Mouse (Mus musculus): ENCODE measurements at regions not wholly inside any gene's neighbourhood (a gene's known extent, or its start where the extent isn't known, plus 50 kb on each side); places are given as distances from the start of the nearest gene placed in this dataset.

GRCm38 (mm10) chr13:97530570-97530969, 229.9 kb downstream of the Gm10260 start:
- H3K4me1 ChIP-seq (ENCODE audit: control insufficient read depth, insufficient read depth, low read length): peaks cover 4% of the 10 kb centered on the region; the same call in 1 of the 2 replicates
- H3K4me3 ChIP-seq (ENCODE audit: insufficient read depth, low read depth, low read length): no peak overlapping the region
- TF ChIP-seq CTCF (IDR thresholded peaks at IDR 0.05; ENCODE audit: low read depth, low read length): no peak
- TF ChIP-seq POLR2A (IDR thresholded peaks at IDR 0.05; ENCODE audit: extremely low read depth, insufficient read depth, low read length): no peak
- DNase-seq (ENCODE audit: extremely low read depth, low read depth, low spot score): peak; percentile 66
- no peak overlapping the region for H3K9ac ChIP-seq (ENCODE audit: low read depth, low read length)
- H3K27me3 ChIP-seq (ENCODE audit: control insufficient read depth, insufficient read depth, low read length): no peaks in the 10 kb centered on the region
- WGBS: 27% methylated on average over 2 of the region's 2 CpGs
- no peaks in the 10 kb centered on the region for H3K79me2 ChIP-seq (ENCODE audit: control insufficient read depth, insufficient read depth, low read length)
- H3K36me3 ChIP-seq (ENCODE audit: control insufficient read depth, insufficient read depth, low read length): no peaks in the 10 kb centered on the region
- no peak overlapping the region for H3K27ac ChIP-seq (replicated peaks; ENCODE audit: insufficient read depth, low read depth, low read length)

DNA sequence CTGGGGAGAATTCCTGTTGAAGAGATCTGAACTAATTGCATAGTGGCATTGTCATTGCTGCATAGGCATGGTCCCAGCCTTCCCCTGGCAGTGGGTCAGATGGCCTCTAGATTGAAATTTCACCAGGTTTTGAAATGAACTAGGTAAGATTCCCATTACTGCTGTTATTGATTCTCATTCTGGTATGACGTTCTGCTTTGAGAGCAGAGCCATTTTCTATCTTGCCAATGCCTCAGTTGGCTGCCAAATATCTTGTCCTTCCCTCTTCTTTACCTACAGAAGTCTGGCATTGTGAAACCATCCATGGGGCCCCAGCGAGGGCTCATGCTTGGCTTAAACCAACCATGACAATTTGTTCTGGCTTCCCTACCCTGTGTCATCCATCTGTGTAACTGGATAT, 232.5 kb downstream of the Gm10260 start:
- no peak overlapping the region for H3K9ac ChIP-seq (ENCODE audit: low read depth, low read length)
- no peaks in the 10 kb centered on the region for H3K27me3 ChIP-seq (ENCODE audit: control insufficient read depth, insufficient read depth, low read length)
- H3K36me3 ChIP-seq (ENCODE audit: control insufficient read depth, insufficient read depth, low read length): no peaks in the 10 kb centered on the region
- WGBS: 31% methylated on average over 2 of the region's 2 CpGs
- no peak overlapping the region for H3K27ac ChIP-seq (replicated peaks; ENCODE audit: insufficient read depth, low read depth, low read length)
- H3K79me2 ChIP-seq (ENCODE audit: control insufficient read depth, insufficient read depth, low read length): no peaks in the 10 kb centered on the region
- H3K4me3 ChIP-seq (ENCODE audit: insufficient read depth, low read depth, low read length): no peak overlapping the region
- DNase-seq (ENCODE audit: extremely low read depth, low read depth, low spot score): peak; percentile 86
- peaks cover 4% of the 10 kb centered on the region; the same call in 1 of the 2 replicates for H3K4me1 ChIP-seq (ENCODE audit: control insufficient read depth, insufficient read depth, low read length)
- TF ChIP-seq CTCF (IDR thresholded peaks at IDR 0.05; ENCODE audit: low read depth, low read length) (no peak), POLR2A (IDR thresholded peaks at IDR 0.05; ENCODE audit: extremely low read depth, insufficient read depth, low read length) (no peak)

- WGBS: 45% methylated on average over 7 of the region's 7 CpGs
- Histone ChIP-seq H3K4me1 (ENCODE audit: control insufficient read depth, insufficient read depth, low read length) (no peaks in the 10 kb centered on the region), H3K9ac (ENCODE audit: low read depth, low read length) (no peak overlapping the region), H3K79me2 (ENCODE audit: control insufficient read depth, insufficient read depth, low read length) (no peaks in the 10 kb centered on the region), H3K4me3 (ENCODE audit: insufficient read depth, low read depth, low read length) (no peak overlapping the region), H3K27ac (replicated peaks; ENCODE audit: insufficient read depth, low read depth, low read length) (no peak overlapping the region), H3K36me3 (ENCODE audit: control insufficient read depth, insufficient read depth, low read length) (no peaks in the 10 kb centered on the region), H3K27me3 (ENCODE audit: control insufficient read depth, insufficient read depth, low read length) (no peaks in the 10 kb centered on the region)
- TF ChIP-seq CTCF (IDR thresholded peaks at IDR 0.05; ENCODE audit: low read depth, low read length) (no peak), POLR2A (IDR thresholded peaks at IDR 0.05; ENCODE audit: extremely low read depth, insufficient read depth, low read length) (no peak)
- DNase-seq (ENCODE audit: extremely low read depth, low read depth, low spot score): no peak
These were observed 235.5 kb downstream of the Gm10260 start for GRCm38 (mm10) chr13:97524847-97525434.

GRCm38 (mm10) chr13:97523523-97524412, 236.7 kb downstream of the Gm10260 start:
- H3K9ac ChIP-seq (ENCODE audit: low read depth, low read length): no peak overlapping the region
- no peak for DNase-seq (ENCODE audit: extremely low read depth, low read depth, low spot score)
- no peaks in the 10 kb centered on the region for H3K79me2 ChIP-seq (ENCODE audit: control insufficient read depth, insufficient read depth, low read length)
- no peak overlapping the region for H3K4me3 ChIP-seq (ENCODE audit: insufficient read depth, low read depth, low read length)
- H3K4me1 ChIP-seq (ENCODE audit: control insufficient read depth, insufficient read depth, low read length): no peaks in the 10 kb centered on the region
- no peaks in the 10 kb centered on the region for H3K27me3 ChIP-seq (ENCODE audit: control insufficient read depth, insufficient read depth, low read length)
- TF ChIP-seq CTCF (IDR thresholded peaks at IDR 0.05; ENCODE audit: low read depth, low read length) (no peak), POLR2A (IDR thresholded peaks at IDR 0.05; ENCODE audit: extremely low read depth, insufficient read depth, low read length) (no peak)
- no peaks in the 10 kb centered on the region for H3K36me3 ChIP-seq (ENCODE audit: control insufficient read depth, insufficient read depth, low read length)
- 76% methylated on average over 19 of the region's 19 CpGs for WGBS
- no peak overlapping the region for H3K27ac ChIP-seq (replicated peaks; ENCODE audit: insufficient read depth, low read depth, low read length)

- no peak overlapping the region for H3K27ac ChIP-seq (replicated peaks; ENCODE audit: insufficient read depth, low read depth, low read length)
- no peak for DNase-seq (ENCODE audit: extremely low read depth, low read depth, low spot score)
- no peaks in the 10 kb centered on the region for H3K27me3 ChIP-seq (ENCODE audit: control insufficient read depth, insufficient read depth, low read length)
- no peaks in the 10 kb centered on the region for H3K36me3 ChIP-seq (ENCODE audit: control insufficient read depth, insufficient read depth, low read length)
- no peak for TF ChIP-seq POLR2A (IDR thresholded peaks at IDR 0.05; ENCODE audit: extremely low read depth, insufficient read depth, low read length)
- TF ChIP-seq CTCF (IDR thresholded peaks at IDR 0.05; ENCODE audit: low read depth, low read length): no peak
- H3K4me3 ChIP-seq (ENCODE audit: insufficient read depth, low read depth, low read length): no peak overlapping the region
- H3K9ac ChIP-seq (ENCODE audit: low read depth, low read length): no peak overlapping the region
- no peaks in the 10 kb centered on the region for H3K4me1 ChIP-seq (ENCODE audit: control insufficient read depth, insufficient read depth, low read length)
- WGBS: 87% methylated on average over 13 of the region's 13 CpGs
- H3K79me2 ChIP-seq (ENCODE audit: control insufficient read depth, insufficient read depth, low read length): no peaks in the 10 kb centered on the region
These were observed 239.4 kb downstream of the Gm10260 start for GRCm38 (mm10) chr13:97520988-97521547.

Data from liver, adult 2 months (tissue).